Mouse (Mus musculus) urinary bladder, postnatal 10 days (tissue): Measurements from ENCODE around the gene Slc26a8.
"Not testable (repeated sequence)": the region's sequence is repeated elsewhere in the genome, so short reads cannot be mapped to it uniquely, and the experiment has no call there.

Experiments
- DNase-seq: peaks from one replicate; pipeline ENCODE4 v3.0.0; 2022; ENCODE audit warnings: low spot score

The Slc26a8 gene

GRCm38 (mm10) chr17:28689586-28690283, at the start of gene Slc26a8:
Slc26a8 (minus strand) TSS chr17:28690233.
- DNase-seq = no peak

DNA sequence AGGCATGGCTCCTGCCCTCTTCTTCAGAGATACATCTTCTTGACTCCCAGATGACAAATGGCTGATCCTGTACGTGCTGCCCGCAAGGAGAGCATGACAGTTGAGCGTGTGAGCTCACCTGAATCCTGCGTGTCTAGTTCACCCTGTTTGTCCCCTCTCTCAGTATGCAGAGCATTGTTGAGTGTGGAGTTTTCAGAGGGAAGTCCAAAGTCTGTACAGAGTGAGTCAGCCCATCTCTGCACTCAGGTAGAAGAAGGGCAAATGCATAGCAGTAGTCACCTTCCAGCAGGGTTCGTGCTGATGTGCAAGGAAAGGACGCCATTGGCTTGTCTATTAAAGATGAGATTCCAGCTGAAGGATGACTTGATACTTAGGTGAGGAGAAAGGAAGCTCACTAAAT, 49.2 kb upstream of the Slc26a8 start:
- DNase-seq = no peak

- no peak for DNase-seq
Measured at GRCm38 (mm10) chr17:28737973-28738372, 47.9 kb upstream of the Slc26a8 start.

DNA sequence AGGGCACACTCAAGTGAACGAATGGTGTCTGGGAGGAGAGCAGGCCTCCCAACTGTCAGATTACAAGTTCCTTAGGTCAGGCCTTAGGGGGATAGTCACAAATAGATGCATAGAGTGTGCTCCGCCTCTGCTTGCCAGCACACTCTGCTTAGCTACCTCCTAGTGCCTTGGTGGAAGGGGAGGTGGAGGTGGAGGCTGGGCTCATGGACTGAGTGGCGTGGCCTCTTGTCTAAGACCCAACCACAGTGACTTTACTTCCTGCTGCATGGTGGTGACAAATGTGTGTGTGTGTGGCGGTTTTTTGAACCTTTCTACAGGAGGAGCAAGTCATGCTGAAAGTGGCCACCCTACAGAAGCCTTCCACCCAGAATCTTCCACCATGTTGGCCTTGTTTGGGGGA, 46.5 kb upstream of the Slc26a8 start:
- DNase-seq = no peak

- no peak for DNase-seq
Measured at GRCm38 (mm10) chr17:28735317-28736105, 45.5 kb upstream of the Slc26a8 start.

DNA sequence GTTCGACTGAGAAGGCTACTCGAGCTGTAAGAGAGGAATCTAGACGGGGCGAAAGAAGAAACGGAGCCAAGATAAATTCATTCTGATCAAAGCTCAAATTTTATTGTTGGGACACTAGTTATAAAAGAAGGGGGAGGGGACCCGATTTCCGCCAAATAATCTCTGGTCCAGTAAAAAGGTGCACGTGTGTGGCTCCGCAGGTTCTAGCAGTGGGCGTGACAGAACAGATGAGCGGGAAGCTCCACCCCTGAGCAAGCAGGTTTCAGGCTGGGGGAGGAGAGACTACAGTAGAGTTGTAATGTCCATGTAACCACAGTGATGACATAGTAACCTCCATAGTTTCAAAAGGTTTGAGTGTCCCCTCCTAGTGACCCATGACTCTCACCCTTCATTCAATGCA, 37.5 kb upstream of the Slc26a8 start:
- not testable (repeated sequence) for DNase-seq

- DNase-seq = no peak
Measured at GRCm38 (mm10) chr17:28725783-28726182, 35.8 kb upstream of the Slc26a8 start, which contains the start of gene AC170998.1. AC170998.1 (plus strand) TSS chr17:28726083.

GRCm38 (mm10) chr17:28717535-28717934, 27.5 kb upstream of the Slc26a8 start:
- DNase-seq = no peak

DNA sequence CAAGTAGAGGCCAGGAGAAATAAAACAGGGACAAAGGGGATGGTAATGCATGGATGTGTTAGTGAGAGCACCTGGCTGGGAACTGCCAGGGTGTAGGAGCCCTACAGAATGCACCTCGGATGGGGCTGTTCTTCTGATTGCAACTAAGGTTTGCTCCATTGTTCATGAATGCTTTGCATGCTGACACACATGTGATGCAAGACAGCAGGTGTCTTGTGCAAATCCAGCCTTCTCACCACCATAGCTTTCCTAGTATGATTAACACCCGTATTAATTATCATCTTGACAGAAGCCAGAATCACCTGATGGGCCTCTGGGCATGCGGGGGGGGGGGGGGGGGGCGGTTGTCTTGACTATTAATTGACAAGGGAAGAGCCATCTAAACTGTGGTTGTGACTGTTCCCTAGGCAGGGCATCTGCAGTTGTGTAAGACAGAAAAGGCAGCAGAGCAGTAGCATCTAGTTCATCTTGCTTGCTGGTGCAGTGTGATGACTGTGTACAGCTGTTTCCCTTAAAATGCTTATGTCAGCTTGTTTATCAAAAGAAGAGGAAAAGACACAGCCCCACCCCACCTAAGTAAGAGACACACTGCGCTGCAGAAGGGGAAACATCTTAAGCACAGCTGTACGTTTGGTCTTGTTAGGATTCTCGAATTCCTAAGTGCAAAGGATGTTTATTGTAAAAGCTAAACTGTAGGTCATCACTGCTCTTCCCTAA, 26.0 kb upstream of the Slc26a8 start:
- DNase-seq = no peak

DNA sequence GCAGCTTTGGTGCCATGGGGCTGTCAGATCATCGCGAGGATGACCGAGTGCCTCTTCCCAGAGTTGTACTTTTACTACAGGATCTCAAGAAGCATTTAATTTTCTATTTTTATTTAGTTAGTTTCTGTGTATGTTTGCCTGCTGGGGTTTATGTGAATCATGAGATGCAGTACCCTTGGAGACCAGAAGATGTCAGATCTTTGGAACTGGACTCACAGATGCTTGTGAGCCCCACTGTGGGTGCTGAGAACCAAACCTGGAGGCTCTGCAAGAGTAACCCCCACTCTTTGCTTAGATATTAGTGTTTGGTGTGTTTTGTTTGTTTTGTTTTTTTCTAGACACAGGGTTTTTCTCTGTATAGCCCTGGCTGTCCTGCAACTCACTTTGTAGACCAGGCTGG, 24.0 kb upstream of the Slc26a8 start:
- DNase-seq = no peak

- no peak for DNase-seq
Measured at GRCm38 (mm10) chr17:28712305-28712704, 22.3 kb upstream of the Slc26a8 start.

DNA sequence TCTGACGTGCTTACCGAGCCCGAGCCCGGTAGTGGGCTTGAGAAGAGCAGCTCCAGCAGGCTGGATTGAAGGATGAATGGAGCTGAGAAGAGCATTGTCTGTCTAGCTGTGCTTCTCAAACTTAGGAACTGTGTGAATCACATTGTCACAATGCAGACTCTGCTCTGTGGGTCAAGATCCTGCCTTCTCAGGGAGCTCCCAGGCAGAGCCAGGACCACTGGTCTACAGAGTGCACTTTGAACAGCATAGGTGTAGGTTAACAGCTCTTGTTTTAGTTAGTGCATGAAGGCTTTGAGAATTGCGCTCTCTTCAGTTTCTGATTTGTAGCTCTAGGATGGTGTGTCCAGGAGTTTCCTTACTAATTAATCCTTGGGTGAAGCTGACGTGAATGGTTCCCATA, 21.2 kb upstream of the Slc26a8 start:
- DNase-seq = no peak

DNA sequence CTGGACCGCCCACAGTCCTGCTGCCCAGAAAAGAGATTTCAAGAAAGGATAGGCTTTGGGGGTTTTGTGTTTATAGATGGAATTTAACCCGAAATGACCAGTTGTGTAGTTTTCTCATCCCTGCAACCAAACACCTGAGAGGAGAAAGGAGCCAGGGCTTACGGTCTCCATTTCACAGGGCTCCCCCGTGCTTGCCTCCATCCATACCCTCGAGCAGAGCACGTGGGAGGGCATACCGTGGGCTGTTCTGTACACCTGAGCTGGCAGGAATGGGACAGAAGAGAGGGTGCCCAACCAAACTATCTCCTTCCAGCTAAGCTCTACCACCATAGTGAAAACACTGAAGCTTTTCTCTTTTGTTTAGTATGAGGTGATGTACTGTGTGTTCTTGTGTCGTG, 20.3 kb upstream of the Slc26a8 start:
- DNase-seq = no peak

GRCm38 (mm10) chr17:28709552-28710290, 19.7 kb upstream of the Slc26a8 start:
- DNase-seq = no peak

GRCm38 (mm10) chr17:28708989-28709388, 19.0 kb upstream of the Slc26a8 start:
- DNase-seq = no peak

- no peak for DNase-seq
Measured at GRCm38 (mm10) chr17:28707816-28708215, 17.8 kb upstream of the Slc26a8 start.

DNA sequence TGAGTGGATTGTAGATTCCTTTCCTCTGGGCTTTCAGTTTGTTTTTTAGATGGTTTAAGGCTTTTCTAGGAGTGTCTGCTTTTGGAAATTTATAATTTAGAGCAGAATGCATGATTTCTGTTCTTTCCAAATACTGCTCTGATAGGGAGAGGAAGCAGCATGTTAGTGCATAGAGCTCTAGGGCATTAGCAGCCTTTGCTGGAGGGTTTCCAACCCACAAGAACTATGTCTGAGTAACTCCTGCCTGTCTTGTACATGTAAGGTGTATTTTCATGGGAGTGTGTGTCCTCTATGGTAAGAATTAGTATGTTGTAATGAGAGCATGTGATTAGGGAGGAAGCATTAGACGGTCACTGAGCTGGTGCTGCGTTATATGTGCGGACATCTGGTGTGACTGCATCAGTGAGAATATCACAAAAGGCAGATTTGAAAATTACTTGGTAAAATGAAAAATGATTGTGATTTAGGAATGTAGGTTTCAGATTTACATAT, 17.1 kb upstream of the Slc26a8 start:
- no peak for DNase-seq

DNA sequence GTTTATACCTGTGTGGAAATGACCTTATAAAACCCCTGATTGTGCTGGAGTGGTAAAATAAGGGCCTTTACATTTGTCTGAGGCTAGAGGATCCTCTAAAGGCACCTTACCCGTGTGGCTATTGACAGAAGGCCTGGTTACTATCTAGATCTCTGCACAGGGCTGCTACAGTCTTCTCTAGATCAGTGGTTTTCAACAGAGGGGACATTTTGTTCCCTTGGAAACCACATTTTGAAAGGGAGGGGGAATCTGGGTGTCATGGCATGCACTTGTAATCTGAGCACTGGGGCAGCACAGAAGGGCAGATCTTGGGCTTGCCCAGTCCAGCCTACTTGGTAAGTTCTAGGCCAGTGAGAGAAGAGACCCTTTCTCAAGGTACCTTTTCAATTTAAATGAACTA, 16.7 kb upstream of the Slc26a8 start:
- no peak for DNase-seq

GRCm38 (mm10) chr17:28702646-28703045, 12.6 kb upstream of the Slc26a8 start:
- DNase-seq = no peak

GRCm38 (mm10) chr17:28701737-28702136, 11.7 kb upstream of the Slc26a8 start:
- no peak for DNase-seq

- DNase-seq = no peak
Measured at GRCm38 (mm10) chr17:28701171-28701570, 11.1 kb upstream of the Slc26a8 start.

- no peak for DNase-seq
Measured at GRCm38 (mm10) chr17:28699789-28700188, 9.8 kb upstream of the Slc26a8 start.
